Mouse (Mus musculus) ES-Bruce4 (cell line): ENCODE measurements around the gene Sik3. TPM values are rescaled to one million over a fixed set of nuclear protein-coding genes. Genes with fewer than 3 reads are reported as not detected.

Experiments
- H3K27ac ChIP-seq: 2 replicates; pipeline ENCODE4 v1.5.1; 2012; ENCODE audit warnings: low read length, inconsistent platforms; ENCODE audit not compliant: insufficient read depth
- H3K27me3 ChIP-seq: 2 replicates; pipeline ENCODE4 v1.6.1; 2012; ENCODE audit warnings: mild to moderate bottlenecking, low read length, inconsistent platforms; ENCODE audit not compliant: control insufficient read depth, poor library complexity, insufficient read depth, severe bottlenecking
- H3K36me3 ChIP-seq: 2 replicates; pipeline ENCODE4 v1.6.1; 2012; ENCODE audit warnings: inconsistent platforms, mild to moderate bottlenecking, low read length, moderate library complexity; ENCODE audit not compliant: control insufficient read depth, poor library complexity, insufficient read depth, severe bottlenecking
- H3K4me1 ChIP-seq: one replicate; pipeline ENCODE4 v1.8.1; 2011; ENCODE audit warnings: low read length; ENCODE audit not compliant: control insufficient read depth, insufficient read depth
- H3K4me3 ChIP-seq: 2 replicates; pipeline ENCODE4 v1.5.1; 2011; ENCODE audit warnings: low read depth, mild to moderate bottlenecking, low read length
- H3K9ac ChIP-seq: 2 replicates; pipeline ENCODE4 v1.6.1; 2012; ENCODE audit warnings: low read depth, mild to moderate bottlenecking, inconsistent platforms; ENCODE audit not compliant: poor library complexity, severe bottlenecking
- H3K9me3 ChIP-seq: replicated peaks from 2 replicates; pipeline ENCODE4 v1.6.1; 2012; ENCODE audit warnings: mild to moderate bottlenecking, low read length, inconsistent platforms; ENCODE audit not compliant: control insufficient read depth, poor library complexity, insufficient read depth, severe bottlenecking
- CTCF ChIP-seq: IDR thresholded peaks from one replicate; pipeline ENCODE4 v1.8.1; 2011; ENCODE audit warnings: low read depth, low read length
- EP300 ChIP-seq: IDR thresholded peaks from 2 replicates; pipeline ENCODE4 v1.6.1; 2011; ENCODE audit warnings: low read depth, low read length; ENCODE audit not compliant: insufficient read depth
- POLR2A ChIP-seq: IDR thresholded peaks from one replicate; pipeline ENCODE4 v1.8.1; 2011; ENCODE audit warnings: low read length; ENCODE audit not compliant: insufficient read depth
- polyA plus RNA-seq: library from polyadenylated mRNA; stranded (reverse); fragments of >200 nt; gene quantifications from 2 replicates; pipeline ENCODE4 v1.2.4, GENCODE M21; 2011; ENCODE audit warnings: low read depth; ENCODE audit not compliant: missing spikeins, insufficient read depth, insufficient read length

Sik3 gene
- polyA plus RNA-seq, 1 experiment, result 23.2 TPM

DNA sequence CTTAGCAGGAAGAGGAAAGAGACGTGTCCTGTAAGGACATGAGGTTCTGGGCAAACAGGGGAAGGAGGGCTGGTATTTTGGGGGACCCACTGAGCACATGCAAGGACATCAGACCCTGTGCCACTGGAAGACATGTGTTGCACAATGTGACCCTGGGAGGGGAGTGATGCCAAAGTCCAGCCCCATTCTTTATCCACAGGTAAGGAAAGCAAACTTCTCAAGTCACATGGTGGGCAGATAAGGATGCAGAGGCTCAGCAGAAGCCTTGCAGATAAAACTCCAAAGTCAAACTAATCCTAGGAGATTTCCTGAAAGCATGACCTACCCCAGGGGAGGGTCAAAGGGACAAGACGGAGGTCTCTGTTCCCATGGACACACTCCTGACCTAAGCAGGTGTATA is 229.2 kb downstream of the Sik3 start:
- H3K9me3 ChIP-seq, result no peaks in the 10 kb centered on the region
- no peak overlapping the region for H3K27ac ChIP-seq
- H3K9ac ChIP-seq, result no peak overlapping the region
- H3K4me3 ChIP-seq, result no peak overlapping the region
- no peak for TF ChIP-seq POLR2A
- no peak for TF ChIP-seq EP300
- TF ChIP-seq CTCF, result no peak
- H3K4me1 ChIP-seq, result no peaks in the 10 kb centered on the region
- no peaks in the 10 kb centered on the region for H3K27me3 ChIP-seq
- H3K36me3 ChIP-seq, result no peaks in the 10 kb centered on the region

DNA sequence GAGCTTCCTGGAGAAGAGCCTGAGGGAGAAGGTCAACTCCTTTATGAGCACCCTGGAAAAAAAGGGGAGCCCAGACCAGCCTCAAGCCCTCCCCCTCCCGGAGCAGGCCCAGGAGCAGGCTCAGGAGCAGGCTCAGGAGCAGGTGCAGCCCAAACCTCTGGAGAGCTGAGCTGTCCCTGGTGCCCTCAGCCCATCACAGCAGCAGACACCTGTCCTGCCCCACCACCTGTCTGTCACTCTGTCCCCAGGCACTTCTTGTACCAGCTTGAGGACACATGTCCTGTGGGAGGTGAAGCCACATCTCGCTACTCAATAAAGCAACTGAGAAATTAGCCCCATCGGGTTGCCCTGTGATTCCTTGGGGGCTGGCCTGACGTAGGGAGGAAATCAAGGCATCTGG is 230.5 kb downstream of the Sik3 start:
- Histone ChIP-seq H3K9me3 (no peaks in the 10 kb centered on the region), H3K4me1 (no peaks in the 10 kb centered on the region), H3K9ac (no peak overlapping the region), H3K4me3 (no peak overlapping the region), H3K36me3 (no peaks in the 10 kb centered on the region), H3K27ac (no peak overlapping the region), H3K27me3 (no peaks in the 10 kb centered on the region)
- TF ChIP-seq CTCF (no peak), POLR2A (no peak), EP300 (no peak)

DNA sequence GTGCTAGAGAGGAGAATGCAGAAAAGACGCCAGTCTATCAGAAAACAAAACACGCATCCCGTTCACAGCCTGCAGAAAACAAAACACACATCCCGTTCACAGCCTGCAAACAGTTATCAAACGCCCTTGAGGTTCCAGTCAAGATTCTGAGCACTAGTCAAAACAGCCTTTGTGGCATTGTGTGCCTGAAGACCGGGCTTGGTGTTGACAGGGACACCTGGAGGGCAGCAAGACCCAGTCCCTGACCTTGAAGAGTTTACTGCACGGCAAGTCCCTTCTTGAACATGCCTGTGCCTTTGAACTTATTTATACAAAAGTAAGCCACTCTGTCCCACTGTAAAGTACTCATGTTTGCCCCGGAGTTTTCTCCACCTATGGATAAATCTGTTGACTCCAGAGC is 231.0 kb downstream of the Sik3 start:
- no peak overlapping the region for H3K27ac ChIP-seq

DNA sequence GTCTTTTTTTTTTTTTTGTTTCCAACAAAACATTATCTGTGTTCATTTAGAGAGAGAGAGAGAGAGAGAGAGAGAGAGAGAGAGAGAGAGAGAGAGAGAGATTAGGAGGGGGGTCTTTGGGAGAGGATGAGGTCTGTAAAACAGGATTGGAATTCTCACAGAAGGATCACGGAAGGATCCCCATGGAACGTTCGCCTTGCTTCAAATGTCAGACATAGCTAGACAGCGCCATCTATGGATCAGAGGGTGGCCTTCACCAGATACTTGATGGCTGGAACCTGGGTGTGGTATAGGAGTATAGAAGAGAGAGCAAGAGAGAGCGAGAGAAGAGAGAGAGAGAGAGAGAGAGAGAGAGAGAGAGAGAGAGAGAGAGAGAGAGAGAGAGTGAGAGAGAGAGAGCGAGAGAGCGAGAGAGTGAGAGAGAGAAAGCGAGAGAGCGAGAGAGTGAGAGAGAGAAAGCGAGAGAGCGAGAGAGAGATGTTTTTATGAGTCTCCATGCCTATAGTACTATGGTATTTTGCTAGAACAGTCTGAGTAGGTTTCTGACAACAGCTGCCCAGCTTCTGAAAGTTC is 234.2 kb downstream of the Sik3 start:
- peak; percentile 54 for TF ChIP-seq CTCF
- TF ChIP-seq EP300, result no peak
- no peak for TF ChIP-seq POLR2A
- H3K27me3 ChIP-seq, result no peaks in the 10 kb centered on the region
- H3K27ac ChIP-seq, result no peak overlapping the region
- no peaks in the 10 kb centered on the region for H3K36me3 ChIP-seq
- H3K9me3 ChIP-seq, result no peaks in the 10 kb centered on the region
- H3K9ac ChIP-seq, result no peak overlapping the region
- no peaks in the 10 kb centered on the region for H3K4me1 ChIP-seq
- H3K4me3 ChIP-seq, result no peak overlapping the region

More for the DNA sequence above, 231.0 kb downstream of the Sik3 start:
- TF ChIP-seq EP300 (no peak), POLR2A (no peak), CTCF (no peak)
- Histone ChIP-seq H3K36me3 (no peaks in the 10 kb centered on the region), H3K9ac (no peak overlapping the region), H3K27me3 (no peaks in the 10 kb centered on the region), H3K4me1 (no peaks in the 10 kb centered on the region), H3K4me3 (no peak overlapping the region), H3K9me3 (no peaks in the 10 kb centered on the region)

DNA sequence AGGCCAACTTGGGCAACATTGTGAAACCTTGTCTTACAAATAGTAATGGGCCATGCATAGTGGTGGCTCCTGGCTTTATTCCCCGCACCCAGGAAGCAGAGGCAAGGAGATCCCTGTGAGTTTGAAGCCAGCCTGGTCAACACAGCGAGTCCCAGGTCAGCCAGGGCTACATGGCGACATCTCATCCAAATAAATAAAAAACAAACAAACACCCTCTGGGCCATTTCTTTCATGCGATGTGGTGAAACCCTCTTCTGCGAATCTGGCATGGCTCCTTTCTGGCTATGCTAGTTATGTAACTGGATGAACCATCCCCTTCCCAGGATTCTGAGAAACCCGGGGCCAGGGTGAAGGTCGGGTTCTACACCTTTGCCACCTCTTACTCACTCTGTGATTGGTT is 243.6 kb downstream of the Sik3 start:
- TF ChIP-seq CTCF (no peak), POLR2A (no peak), EP300 (no peak)
- no peaks in the 10 kb centered on the region for H3K9me3 ChIP-seq

DNA sequence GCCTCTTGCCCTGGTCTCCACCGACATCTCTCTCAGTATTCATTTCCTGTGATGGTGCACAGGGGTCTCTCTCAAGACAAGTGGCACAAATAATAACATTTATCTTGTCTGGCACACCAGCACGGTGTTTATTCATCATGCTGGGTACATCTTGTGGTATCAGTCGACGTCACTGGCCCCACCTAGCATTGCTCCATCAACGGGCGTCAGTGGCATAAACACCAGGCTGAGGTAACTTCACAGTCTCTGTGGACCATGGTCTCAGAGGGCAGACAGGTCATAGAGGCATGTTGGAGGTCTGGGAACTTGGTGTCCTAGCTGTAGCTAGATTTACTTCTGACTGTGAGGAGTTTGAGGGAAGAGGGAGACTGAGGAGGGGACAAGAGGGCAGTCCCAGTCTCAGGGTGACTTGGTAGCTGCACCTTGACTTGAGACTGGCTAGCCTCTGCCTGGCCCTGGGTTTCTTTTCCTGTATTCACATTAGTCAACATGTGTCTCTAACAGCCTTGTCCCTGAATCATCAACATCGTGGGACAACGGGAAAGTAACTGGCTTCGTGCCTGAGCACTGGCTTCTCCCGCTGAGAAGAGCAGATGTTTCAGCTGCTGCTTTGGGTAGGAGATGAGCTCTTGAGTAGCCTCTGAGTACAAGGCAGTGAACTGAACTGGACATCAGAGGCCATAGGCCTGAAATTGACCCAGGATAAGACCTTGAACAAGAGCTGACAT is 244.2 kb downstream of the Sik3 start:
- no peaks in the 10 kb centered on the region for H3K27me3 ChIP-seq
- H3K9ac ChIP-seq, result no peak overlapping the region
- no peak for TF ChIP-seq POLR2A
- no peak for TF ChIP-seq EP300
- TF ChIP-seq CTCF, result no peak
- no peaks in the 10 kb centered on the region for H3K36me3 ChIP-seq
- no peak overlapping the region for H3K27ac ChIP-seq
- peaks cover 2% of the 10 kb centered on the region for H3K4me1 ChIP-seq
- H3K9me3 ChIP-seq, result no peaks in the 10 kb centered on the region
- H3K4me3 ChIP-seq, result no peak overlapping the region

More for the DNA sequence above, 243.6 kb downstream of the Sik3 start:
- Histone ChIP-seq H3K36me3 (no peaks in the 10 kb centered on the region), H3K4me3 (no peak overlapping the region), H3K27ac (no peak overlapping the region), H3K9ac (no peak overlapping the region), H3K4me1 (peaks cover 2% of the 10 kb centered on the region), H3K27me3 (no peaks in the 10 kb centered on the region)
